Mouse (Mus musculus) 416B (cell line): ENCODE measurements around the gene Thoc2.
"Not testable (repeated sequence)": the region's sequence is repeated elsewhere in the genome, so short reads cannot be mapped to it uniquely, and the experiment has no call there.

Source experiments
- DNase-seq: peaks from one replicate; pipeline ENCODE4 v3.0.0; 2011; ENCODE audit warnings: low read depth

Thoc2 gene

DNA sequence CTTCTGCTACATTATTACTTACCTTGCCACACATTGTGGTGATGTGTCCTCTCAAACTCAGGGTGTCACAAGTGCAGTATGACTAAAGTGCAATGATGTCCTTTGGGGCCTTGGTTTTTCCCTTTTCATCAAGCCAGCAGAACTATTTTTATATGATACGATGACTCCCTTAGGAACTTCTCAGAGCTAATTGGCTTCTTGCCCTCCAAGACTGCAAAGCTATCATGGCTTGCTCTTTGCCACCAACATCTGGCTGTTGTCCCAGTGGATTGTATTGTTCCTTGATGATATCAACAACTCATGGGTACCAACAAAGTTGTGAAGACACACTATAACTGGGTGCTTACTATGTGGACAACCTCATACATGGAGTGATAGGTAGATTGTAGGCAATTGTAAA lies at the start of gene Thoc2:
TSS of gene Thoc2 (minus strand) at position 101 of the 400 bp plus-strand sequence.
- DNase-seq = no peak

DNA sequence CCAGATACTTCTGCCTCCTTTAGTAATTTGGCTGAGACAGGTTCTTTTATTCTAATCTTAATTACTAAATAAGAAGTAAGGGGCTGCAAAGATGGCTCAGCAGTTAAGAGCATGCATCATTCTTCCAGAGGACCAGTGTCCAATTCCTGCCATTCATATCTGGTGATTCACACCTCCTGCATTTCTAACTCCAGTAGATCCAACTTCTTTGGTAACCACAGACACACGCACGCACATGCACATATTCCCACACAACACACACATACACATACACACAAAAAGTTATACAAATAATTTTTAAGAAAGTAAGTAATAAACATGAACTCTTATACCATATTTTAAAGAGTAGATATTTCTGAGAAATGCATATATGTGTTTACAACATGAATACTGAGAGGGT lies 49.6 kb upstream of the Thoc2 start:
- no peak for DNase-seq

DNA sequence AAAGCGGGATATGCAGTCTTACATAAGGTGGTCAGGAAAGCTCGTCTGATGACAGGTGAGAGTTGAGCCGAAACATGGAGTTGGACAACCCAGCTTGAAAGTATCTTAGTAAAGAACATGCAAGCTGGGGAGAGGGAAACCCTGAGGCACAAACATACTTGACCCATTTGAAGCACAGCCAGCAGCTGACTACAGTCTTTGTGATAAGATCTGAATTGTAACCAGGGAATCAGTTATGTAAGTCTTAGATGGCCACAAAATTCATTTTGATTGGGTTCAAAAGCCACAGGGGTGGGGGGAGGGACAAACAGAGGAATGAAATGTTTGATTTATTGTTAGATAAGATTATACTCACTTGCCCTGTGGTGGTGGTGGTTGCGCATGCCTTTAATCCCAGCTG lies 48.9 kb upstream of the Thoc2 start:
- DNase-seq = peak; percentile 75

DNA sequence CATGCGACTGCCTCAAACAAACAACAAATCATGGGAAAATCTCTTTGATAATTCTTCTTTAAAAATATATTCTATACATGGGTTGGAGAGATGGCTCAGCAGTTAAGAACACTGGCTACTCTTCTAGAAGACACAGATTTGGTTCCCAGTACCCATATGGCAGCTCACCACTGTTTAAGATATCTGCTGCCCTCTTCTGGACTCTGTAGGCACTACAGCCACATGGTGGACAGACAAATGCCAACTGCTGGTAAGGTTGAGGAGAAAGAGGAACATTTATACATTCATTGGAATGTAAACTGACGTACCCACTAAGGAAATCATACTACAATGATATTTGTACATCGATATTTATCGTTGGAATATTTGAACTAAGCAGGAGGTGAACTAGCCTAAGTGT lies 36.7 kb upstream of the Thoc2 start:
- DNase-seq = peak; percentile 58

DNA sequence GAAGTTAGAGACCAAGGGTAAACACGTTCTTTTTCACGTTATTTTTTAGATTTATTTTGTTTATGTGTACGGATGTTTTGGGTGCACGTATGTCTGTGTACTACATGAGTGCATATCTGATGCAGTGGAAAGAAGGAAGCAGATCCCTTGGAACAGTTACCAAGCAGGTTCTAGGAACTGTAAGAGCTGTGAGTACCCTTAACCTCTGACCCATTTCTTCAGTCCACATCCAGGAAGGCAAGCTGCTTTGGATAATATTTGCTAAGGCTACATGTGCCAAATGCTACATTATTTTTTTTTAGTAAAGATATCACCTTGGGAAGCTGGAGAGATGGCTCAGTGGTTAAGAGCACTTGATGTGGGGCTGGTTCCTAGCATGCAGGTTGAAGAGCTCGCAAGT lies 21.4 kb upstream of the Thoc2 start:
- no peak for DNase-seq

DNA sequence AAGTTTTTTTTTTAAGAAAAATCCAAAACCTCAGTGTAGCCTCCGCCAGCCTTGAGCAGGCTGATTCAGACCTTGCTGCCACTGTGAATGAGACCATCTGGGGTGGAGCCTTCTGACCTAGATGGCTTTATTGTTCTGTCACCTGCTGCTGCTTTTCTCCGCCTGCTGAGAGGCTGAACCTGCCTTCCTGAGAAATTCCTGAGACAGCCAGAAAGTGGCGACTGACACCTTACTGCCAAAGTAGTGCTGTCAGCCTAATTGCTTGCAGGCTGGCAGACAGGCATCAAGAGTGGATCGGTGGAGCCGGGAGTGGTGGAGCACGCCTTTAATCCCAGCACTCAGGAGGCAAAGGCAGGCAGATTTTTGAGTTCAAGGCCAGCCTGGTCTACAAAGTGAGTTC lies 11.3 kb upstream of the Thoc2 start:
- DNase-seq = not testable (repeated sequence)

DNA sequence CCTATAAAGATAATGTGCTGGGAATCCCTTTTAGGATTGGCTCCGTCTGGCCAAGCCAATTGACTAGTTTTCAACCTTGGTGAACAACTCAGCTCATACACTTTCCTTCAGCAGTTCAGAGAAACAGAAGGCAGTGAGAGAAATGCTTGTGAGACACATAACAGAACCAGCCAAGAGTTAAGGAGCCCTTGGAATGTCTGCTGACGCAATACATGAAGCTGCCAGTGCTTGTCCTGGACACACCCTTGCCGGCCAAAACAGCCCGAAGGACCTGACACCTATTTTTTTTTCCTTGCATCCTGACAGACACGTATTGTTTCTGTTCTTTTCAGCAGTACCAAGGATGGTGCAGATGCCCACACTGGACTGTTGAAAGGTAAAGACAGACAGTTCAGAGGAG lies 4.2 kb upstream of the Thoc2 start:
- no peak for DNase-seq

DNA sequence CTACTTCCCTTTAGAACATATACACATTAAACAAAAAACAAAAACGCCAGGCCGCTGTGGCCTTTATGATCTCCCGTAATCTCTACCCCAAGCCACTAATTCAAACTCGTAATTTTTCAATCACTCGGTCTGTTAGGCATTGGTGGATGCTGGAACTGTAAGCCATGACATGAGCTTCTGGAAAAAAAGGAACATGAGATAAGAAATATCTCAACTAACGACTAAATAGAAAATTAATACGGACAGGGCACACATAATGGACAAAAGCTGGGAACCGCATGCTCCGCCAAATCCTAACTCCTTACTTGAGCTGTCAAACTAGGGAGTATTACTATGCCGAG lies 8.4 kb downstream of the Thoc2 start:
- DNase-seq = no peak

DNA sequence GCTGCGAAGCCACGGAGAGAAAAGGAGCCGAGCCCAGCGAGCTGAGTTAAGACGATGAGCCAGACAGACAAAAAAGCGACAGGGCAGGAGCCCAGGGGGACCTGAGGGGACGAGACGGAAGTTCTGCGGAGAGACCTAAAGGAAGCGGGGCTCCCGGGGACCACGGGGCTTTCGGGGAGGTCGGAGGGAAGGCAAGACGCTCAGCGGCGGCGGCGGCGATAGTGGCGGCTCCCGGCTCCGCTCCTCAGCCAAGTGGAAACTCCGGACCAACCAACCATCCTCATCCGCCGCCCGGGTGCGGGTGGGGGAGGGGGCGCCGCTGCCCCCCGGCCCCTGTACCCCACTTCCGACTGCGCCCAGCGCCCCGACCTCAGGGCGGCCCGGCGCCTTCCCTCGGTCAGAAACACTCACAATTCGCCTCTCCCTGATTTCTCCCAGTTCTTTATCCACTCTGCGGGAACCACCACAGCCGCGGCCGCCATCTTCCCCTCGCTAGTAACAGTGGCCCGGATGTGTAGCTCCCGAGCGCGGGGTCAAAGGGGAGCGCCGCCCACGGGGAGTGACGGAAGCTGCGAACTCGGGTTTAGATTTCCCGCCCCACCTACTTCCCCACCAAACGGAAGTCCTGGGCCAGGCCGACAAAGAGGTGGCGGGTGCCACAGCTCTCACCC lies 8.9 kb downstream of the Thoc2 start:
- DNase-seq = peak; percentile 90

DNA sequence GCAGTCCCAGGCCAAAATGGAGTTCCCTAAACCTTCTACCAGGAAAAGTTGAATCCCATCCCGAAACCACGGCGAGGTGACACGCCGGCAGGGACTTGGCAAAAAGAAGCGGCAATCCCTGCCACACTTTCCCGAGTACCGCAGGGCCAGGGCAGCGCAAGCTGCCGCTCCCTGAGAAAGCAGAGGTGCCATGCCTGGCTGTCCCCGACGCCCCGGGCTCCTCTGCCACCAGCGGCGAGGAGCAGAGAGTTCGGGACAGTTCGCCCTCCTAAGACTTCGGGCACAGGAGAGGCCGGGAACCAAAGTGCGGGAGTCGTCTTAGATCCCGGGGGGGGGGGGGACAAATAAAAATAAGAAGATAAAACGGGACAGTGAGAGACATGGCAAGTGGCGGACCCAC lies 9.5 kb downstream of the Thoc2 start:
- peak; percentile 27 for DNase-seq

DNA sequence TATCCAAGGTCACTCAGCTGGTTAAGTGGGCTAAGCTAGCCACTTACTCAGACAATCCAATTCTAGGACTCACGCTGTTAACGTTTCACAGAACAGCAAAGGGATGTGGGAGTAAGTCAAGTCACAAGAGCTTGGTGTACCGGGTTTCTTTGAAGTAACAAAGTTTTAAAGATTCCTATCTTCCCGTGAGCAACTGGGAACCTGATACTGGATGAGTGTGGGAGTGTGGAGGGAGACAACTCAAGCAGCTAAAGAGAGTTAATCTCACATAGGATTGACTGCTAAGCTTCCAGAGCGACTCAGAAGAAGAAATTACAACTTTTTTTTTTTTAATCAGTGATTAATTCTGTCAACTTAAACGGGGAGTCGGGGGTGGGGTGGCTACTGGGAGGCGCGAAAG lies 10.0 kb downstream of the Thoc2 start:
- peak; percentile 14 for DNase-seq

DNA sequence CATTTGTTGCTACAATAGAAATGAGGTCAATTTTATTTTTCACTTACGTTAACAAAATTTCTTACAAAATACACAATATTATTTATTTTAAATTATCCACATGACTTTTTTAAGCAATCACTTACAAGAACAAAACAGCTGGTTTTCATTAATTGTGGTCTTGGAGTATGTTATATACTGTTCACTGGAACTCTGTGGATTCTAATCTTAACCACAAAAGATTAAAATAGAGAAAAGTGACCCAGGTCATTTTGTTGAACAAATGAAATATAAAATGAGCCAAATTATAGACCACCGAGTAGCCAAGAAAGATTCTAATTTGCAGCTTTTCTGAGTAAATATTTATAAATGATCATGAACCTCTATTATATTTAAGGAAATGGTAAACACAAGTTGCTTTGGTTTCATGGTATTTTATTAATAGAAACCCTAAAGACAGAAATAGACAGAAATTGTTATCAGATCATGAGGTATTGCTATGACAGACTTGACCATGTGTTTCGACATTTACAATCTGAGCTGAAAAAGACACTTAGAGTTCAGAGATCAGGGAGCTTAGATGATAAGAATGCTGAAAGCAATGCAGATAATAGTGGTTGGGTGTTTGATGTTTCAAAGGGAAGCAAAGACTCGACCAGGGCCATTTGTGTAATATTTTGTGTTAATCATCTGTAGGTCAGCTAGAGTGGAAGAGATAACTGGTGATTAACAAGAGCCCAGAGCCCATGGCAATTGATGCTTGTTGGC lies 35.5 kb downstream of the Thoc2 start:
- peak; percentile 19 for DNase-seq

DNA sequence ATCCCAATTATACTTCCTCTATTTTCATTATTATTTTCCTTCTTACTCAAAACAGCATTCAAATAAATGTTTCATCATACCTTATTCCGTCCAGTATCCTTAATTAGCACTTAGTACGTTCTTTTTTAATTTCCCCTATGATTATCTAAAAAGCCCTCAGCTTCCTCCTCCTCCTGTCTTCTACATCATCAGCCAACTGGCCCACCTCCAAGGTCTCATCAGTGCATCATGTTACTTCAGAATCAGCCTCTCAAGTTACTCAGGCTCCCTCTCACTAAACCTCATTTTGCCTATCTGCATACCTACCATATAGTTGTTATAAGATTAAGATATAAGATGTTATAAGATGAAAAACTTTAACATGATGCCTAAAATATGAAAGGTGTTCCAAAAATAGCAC lies 43.9 kb downstream of the Thoc2 start:
- peak; percentile 13 for DNase-seq

DNA sequence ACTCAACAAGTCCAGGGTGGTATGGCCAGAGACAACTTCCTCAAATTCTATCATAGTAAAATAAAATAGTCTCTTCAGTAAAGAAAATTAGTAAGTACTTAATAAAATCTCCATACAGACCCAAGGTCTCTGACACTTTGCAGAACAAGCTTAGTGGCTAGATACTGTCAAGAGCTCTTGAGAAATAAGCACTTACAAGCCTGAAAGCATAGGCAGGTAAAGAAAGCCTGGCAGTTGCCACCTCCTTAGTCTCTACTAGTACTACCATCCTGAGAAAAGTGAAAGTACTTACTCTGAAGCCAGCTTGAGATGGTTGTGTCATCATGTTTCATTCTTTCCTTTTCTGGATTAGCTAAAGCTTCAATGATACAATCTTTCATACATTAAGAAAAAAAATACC lies 82.7 kb downstream of the Thoc2 start:
- peak; percentile 25 for DNase-seq

DNA sequence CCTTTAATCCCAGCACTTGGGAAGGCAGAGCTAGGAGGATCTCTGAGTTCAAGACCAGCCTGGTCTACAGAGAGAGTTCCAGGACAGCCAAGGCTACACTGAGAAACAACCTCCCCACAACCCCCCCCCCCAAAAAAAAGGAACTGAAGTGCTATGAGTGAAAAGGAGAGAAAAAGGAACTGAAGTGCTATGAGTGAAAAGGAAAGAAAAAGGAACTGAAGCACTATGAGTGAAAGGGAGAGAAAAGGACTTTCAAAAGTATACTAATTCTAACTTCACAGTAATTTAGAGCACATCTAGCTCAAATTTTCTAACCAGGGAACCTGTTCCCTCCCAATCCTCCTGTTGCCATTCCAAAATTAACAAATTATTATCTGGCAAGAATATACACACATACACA lies 114.9 kb downstream of the Thoc2 start:
- DNase-seq = peak; percentile 2

DNA sequence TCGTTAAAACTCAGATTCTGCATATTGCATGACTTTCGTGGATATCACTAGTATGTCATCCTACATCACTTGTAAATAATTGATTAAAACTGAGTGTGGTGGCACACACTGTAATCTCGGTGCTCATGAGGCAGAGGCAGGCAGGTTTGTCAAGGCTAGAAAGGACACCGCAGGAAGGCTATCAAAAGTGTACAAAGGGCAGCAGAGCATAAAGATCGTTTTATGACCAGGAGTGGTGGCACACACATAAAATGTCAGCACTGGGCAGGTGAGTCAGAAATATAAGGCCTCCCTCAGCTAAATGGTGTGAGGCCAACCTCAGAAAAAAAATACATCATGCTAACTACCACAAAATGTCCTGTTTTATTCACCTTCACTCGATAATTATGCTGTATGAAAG lies 127.2 kb downstream of the Thoc2 start:
- DNase-seq = no peak
